Comparison of ENCODE assay signal across 9 mouse cellular contexts in genomic region chr11:71052554-71052953, GRCm38 (mm10). TPM values are rescaled to one million over a fixed set of nuclear protein-coding genes. Genes with fewer than 3 reads are reported as not detected.
DNase-seq lines count a peak whose midpoint lies in the region; ATAC-seq and TF ChIP-seq lines count a peak whose summit lies in the region.
"Had no signal": no experiment of that assay in that cellular context is flagged by ENCODE, and none has a peak within 500 bp of the region (broad histone marks: within the 10 kb centered on the region; RNA-seq: fewer than 3 reads in every experiment).

No protein-coding gene starts in this region.

- H3K4me2 ChIP-seq in liver, embryonic 14.5 days (ENCODE audit: low read depth): no peak overlapping the region

- no peaks in the 10 kb centered on the region for H3K27me3 ChIP-seq in liver, embryonic 14.5 days (ENCODE audit: control insufficient read depth, insufficient read depth, low read length)

- no peak overlapping the region for H3K27ac ChIP-seq in gastrocnemius, adult 2 months
- H3K27ac ChIP-seq in liver, embryonic 14.5 days: no peak overlapping the region

- no peak for ATAC-seq in liver, embryonic 14.5 days (ENCODE audit: insufficient read depth)
- ATAC-seq in erythroblast, adult 5-6 weeks (replicated peaks; ENCODE audit: low FRiP score, poor library complexity, severe bottlenecking): no peak
- no peak for ATAC-seq in cerebellum, adult (ENCODE audit: insufficient number of reproducible peaks, low FRiP score, low TSS enrichment)

- no peak overlapping the region for H3K9ac ChIP-seq in liver, embryonic 14.5 days (replicated peaks)

- TF ChIP-seq POLR2A in brain, embryonic 14.5 days (IDR thresholded peaks at IDR 0.05; ENCODE audit: borderline replicate concordance, extremely low read depth, insufficient read depth, insufficient read length, poor library complexity, severe bottlenecking): no peak

- TF ChIP-seq EP300 in liver, embryonic 14.5 days (IDR thresholded peaks at IDR 0.05; ENCODE audit: low read depth): no peak

- H3K4me3 ChIP-seq in gastrocnemius, adult 2 months: no peak overlapping the region
- no peak overlapping the region for H3K4me3 ChIP-seq in liver, embryonic 14.5 days (ENCODE audit: insufficient read depth in 1 of 2, low read depth in 2 of 2, low read length in 2 of 2)

- no peaks in the 10 kb centered on the region for H3K36me3 ChIP-seq in liver, embryonic 14.5 days (replicated peaks; ENCODE audit: control insufficient read depth, insufficient read depth, low read depth)

- 3% methylated on average over 1 of the region's 1 CpGs for WGBS in liver, embryonic 14.5 days (ENCODE audit: insufficient replicate concordance)

- no peaks in the 10 kb centered on the region for H3K4me1 ChIP-seq in liver, embryonic 14.5 days (replicated peaks; ENCODE audit: control insufficient read depth in 2 of 2, insufficient read depth in 2 of 2, low read length in 1 of 2)

- no peaks in the 10 kb centered on the region for H3K9me3 ChIP-seq in liver, embryonic 14.5 days (ENCODE audit: control insufficient read depth, low read length)

- intact Hi-C loops in gastrocnemius, adult 2 months (cut with DNase I): no loop called here

- TF ChIP-seq CTCF in gastrocnemius, adult 2 months (IDR thresholded peaks at IDR 0.05): peak; percentile 44
- peak; percentile 29; the same call in 1 of the 2 replicates for TF ChIP-seq CTCF in liver, embryonic 14.5 days (IDR thresholded peaks at IDR 0.05; ENCODE audit: low read depth)
- TF ChIP-seq CTCF in brain, embryonic 14.5 days (IDR thresholded peaks at IDR 0.05; ENCODE audit: borderline replicate concordance, extremely low read depth, insufficient read depth, insufficient read length): peak; percentile 57; the same call in 1 of the 2 replicates

- no peak for DNase-seq in gastrocnemius, adult 2 months
- no peak for DNase-seq in gastrocnemius, postnatal 10 days
- no peak for DNase-seq in liver, embryonic 14.5 days (ENCODE audit: low read depth in 3 of 3, low spot score in 3 of 3)
- DNase-seq in liver: no peak
- DNase-seq in brain, embryonic 14.5 days (ENCODE audit: low read depth): peak; percentile 86
- DNase-seq in retina, adult 2 months (ENCODE audit: low read depth, low spot score): peak; percentile 32
- DNase-seq: gastrocnemius, postnatal 25 days had no signal

RNA-seq across cellular contexts. Expression of gene 6330403K07Rik, which starts 19.2 kb away (rescaled TPM):
- total RNA-seq in gastrocnemius, adult 2 months (2021): under 1 TPM in 1 of 2 experiments, not detected in 1; 0.36 TPM
- 1 to 10 TPM; 4.0 to 5.5 TPM for total RNA-seq in gastrocnemius, postnatal 10 days (2021)
- polyA plus RNA-seq in liver, embryonic 14.5 days (2012; rRNA removed): 1.7 and 2.4 TPM in 2 replicates
- polyA plus RNA-seq in liver, embryonic 14.5 days (2014; fragmentation: Nextera tagmentation; extraction: Ambion mirVana): 0.86 and 1.1 TPM in 2 replicates
- 490 and 561 TPM in 2 replicates for polyA plus RNA-seq in brain, embryonic 14.5 days (2012; rRNA removed)
- total RNA-seq in erythroblast, adult 5-6 weeks (2015; ENCODE audit: low replicate concordance): not detected in 2 replicates
- total RNA-seq in erythroblast, adult 5-6 weeks (2017; ENCODE audit: low replicate concordance): not detected in 2 replicates
- total RNA-seq: gastrocnemius, postnatal 25 days had no signal

RNA-seq across cellular contexts. Expression of gene Derl2, which starts 32.9 kb away (rescaled TPM):
- 10 to 100 TPM; 14.8 TPM for total RNA-seq in gastrocnemius, adult 2 months (2021)
- total RNA-seq in gastrocnemius, postnatal 10 days (2021): 10 to 100 TPM; 15.2 to 17.4 TPM
- 9.4 and 10.4 TPM in 2 replicates for polyA plus RNA-seq in liver, embryonic 14.5 days (2012; rRNA removed)
- polyA plus RNA-seq in liver, embryonic 14.5 days (2014; fragmentation: Nextera tagmentation; extraction: Ambion mirVana): 35.7 and 36.9 TPM in 2 replicates
- polyA plus RNA-seq in brain, embryonic 14.5 days (2012; rRNA removed): 27.2 and 31.4 TPM in 2 replicates
- 11.0 and 11.7 TPM in 2 replicates for total RNA-seq in erythroblast, adult 5-6 weeks (2015; ENCODE audit: low replicate concordance)
- 6.1 and 8.6 TPM in 2 replicates for total RNA-seq in erythroblast, adult 5-6 weeks (2017; ENCODE audit: low replicate concordance)

RNA-seq across cellular contexts. Expression of gene Mis12, which starts 33.1 kb away (rescaled TPM):
- 1 to 10 TPM; 3.1 to 5.0 TPM for total RNA-seq in gastrocnemius, adult 2 months (2021)
- total RNA-seq in gastrocnemius, postnatal 10 days (2021): 1 to 10 TPM; 5.4 to 8.2 TPM
- polyA plus RNA-seq in liver, embryonic 14.5 days (2012; rRNA removed): 8.0 and 13.3 TPM in 2 replicates
- 14.7 and 15.8 TPM in 2 replicates for polyA plus RNA-seq in liver, embryonic 14.5 days (2014; fragmentation: Nextera tagmentation; extraction: Ambion mirVana)
- polyA plus RNA-seq in brain, embryonic 14.5 days (2012; rRNA removed): 17.9 and 20.9 TPM in 2 replicates
- 10.0 and 14.6 TPM in 2 replicates for total RNA-seq in erythroblast, adult 5-6 weeks (2015; ENCODE audit: low replicate concordance)
- total RNA-seq in erythroblast, adult 5-6 weeks (2017; ENCODE audit: low replicate concordance): 18.7 and 20.6 TPM in 2 replicates

RNA-seq across cellular contexts. Expression of gene Dhx33, which starts 48.3 kb away (rescaled TPM):
- total RNA-seq in gastrocnemius, adult 2 months (2021): 10 to 100 TPM in 1 of 2 experiments, 1 to 10 TPM in 1; 8.4 to 10.3 TPM
- total RNA-seq in gastrocnemius, postnatal 10 days (2021): 10 to 100 TPM; 10.7 to 13.3 TPM
- 4.4 and 6.2 TPM in 2 replicates for polyA plus RNA-seq in liver, embryonic 14.5 days (2012; rRNA removed)
- polyA plus RNA-seq in liver, embryonic 14.5 days (2014; fragmentation: Nextera tagmentation; extraction: Ambion mirVana): 4.9 and 5.8 TPM in 2 replicates
- 27.9 and 28.1 TPM in 2 replicates for polyA plus RNA-seq in brain, embryonic 14.5 days (2012; rRNA removed)
- total RNA-seq in erythroblast, adult 5-6 weeks (2015; ENCODE audit: low replicate concordance): 2.3 and 3.3 TPM in 2 replicates
- 5.6 and 6.6 TPM in 2 replicates for total RNA-seq in erythroblast, adult 5-6 weeks (2017; ENCODE audit: low replicate concordance)

Comparison
In these comparisons a context has a peak if more than half of its experiments do, and no peak if none do; other contexts are left out.
1. DNase-seq: peak in brain, embryonic 14.5 days (single experiment) and retina, adult 2 months (single experiment); none in gastrocnemius, adult 2 months (single experiment), gastrocnemius, postnatal 10 days (single experiment), liver, embryonic 14.5 days (0 of 3) and liver (single experiment).
2. Peak in every context shown above with its lines, with median percentiles within 50 percentile points of each other: CTCF ChIP-seq.